Mouse (Mus musculus): Measurements from ENCODE around the gene Gm10644.

The Gm10644 gene

DNA sequence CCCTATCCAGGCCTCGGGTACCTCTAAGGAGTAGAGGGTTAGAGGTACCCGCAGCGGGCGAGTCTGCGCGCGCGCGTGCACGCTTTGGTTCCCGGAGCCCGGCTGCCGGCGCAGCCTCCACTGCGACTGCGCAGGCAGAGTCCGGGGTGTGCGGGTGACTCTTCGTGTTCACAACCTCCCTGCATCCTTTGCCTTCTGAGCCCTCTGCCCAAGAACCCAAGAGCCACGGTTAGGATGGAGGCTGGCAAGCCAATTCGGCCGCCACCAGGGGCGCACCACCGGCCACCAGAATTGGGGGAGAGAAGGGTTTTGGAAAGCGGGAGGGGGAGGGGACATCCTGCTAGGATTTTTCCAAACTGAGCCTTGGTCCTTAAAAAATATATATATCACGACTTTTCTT is 57.8 kb downstream of the Gm10644 start:
- peak; percentile 59 for DNase-seq (ENCODE audit: low read depth)

DNA sequence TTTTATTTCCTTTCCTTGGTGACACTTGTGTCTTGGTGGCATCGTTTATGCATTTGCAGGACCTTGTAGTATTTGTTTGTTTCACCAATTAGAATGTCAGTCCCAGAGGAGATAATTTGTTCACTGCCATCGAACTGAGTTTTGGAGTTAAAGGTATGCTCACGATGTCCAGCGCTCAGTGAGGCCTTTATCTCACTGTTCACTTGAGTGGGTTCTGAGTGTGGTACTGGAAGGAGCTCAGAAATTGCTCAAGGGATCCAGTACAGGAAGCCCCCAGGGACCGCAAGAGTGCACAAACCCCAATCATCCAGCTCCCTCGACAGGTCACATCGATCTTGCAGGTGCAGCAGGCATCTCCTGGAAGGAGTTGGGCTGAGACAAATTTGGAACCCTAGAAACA is 58.5 kb downstream of the Gm10644 start:
- DNase-seq (ENCODE audit: low read depth): no peak

DNA sequence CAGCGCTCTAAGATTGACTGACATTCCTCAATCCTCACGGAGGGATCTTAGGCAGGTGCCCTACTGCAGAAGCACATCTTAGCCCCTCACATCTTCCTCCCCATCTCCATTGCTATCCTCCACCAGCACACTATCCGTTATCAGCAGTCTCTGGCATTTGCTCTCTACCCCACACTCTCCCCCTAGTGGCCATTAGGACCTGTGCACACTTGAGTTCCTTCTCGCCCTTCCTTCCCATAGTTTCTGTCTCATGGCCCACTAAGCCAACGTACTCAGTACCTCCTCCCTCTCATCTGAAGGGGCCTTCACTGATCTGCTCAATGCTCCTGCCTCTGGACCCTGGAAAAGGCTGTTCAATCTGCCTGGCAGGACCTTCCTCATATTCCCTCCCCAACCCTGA is 59.1 kb downstream of the Gm10644 start:
- peak; percentile 75 for DNase-seq (ENCODE audit: low read depth)

DNA sequence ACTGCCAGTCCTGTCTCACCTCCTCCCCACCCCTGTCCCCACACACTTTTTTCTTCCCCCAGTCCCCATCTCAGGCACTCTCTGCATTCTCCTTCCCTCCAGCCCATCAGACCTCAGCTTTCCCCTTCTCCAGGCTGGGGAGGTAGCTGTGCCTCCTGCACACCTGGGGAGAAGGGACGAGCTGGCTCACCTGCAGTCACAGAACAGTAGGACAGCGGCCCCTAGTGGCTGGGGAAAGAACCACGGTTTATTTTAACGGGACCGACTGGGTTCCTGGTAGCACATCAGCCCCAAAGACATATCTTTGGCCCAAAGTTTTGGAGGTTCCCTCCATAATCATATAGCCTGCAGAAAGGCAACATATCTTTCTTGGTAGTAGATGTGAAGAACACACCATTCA is 61.1 kb downstream of the Gm10644 start:
- peak; percentile 80 for DNase-seq (ENCODE audit: low read depth)

DNA sequence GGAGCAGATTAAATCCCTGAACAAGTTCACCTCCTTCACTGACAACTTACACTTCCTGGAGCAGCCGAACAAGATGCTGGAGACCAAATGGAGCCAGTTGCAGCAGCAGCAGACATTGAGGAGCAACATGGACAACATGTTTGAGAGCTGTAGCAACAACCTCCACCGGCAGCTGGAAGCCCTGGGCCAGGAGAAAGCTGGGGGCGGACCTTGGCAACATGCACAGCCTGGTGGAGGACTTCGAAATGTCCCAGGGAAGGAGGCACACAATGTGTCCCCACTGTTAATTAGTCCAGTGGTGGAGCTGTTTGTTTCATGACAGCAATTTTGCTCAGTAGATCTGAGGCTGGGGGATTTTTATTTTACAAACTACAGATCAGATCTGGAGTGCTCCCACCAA is 62.9 kb downstream of the Gm10644 start:
- DNase-seq (ENCODE audit: low read depth): no peak

DNA sequence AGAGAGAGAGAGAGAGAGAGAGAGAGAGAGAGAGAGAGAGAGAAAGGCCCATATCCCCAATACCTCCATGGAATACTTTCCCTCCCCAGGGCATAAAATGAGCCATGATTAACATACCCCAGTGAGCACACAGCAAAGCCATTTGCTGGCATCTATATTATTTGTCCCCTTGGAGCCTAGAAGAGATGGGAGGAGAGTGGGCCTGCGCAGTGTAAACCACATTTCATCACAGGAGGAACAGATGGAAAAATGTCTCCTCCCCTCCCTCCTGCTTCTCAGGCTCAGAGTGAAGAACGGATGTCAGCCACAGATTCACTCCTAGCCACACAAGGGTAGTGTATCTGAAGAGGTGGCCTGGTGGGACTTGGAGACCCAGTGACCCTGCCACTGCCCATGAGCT is 66.6 kb downstream of the Gm10644 start:
- no peak for DNase-seq (ENCODE audit: low read depth)
